Mouse (Mus musculus): Measurements from ENCODE around the gene Grip1. TPM values are rescaled to one million over a fixed set of nuclear protein-coding genes. Genes with fewer than 3 reads are reported as not detected.

Gene Grip1
- total and polyA plus RNA-seq, 2 experiments from 2014 or later = 0.38 to 0.67 TPM

DNA sequence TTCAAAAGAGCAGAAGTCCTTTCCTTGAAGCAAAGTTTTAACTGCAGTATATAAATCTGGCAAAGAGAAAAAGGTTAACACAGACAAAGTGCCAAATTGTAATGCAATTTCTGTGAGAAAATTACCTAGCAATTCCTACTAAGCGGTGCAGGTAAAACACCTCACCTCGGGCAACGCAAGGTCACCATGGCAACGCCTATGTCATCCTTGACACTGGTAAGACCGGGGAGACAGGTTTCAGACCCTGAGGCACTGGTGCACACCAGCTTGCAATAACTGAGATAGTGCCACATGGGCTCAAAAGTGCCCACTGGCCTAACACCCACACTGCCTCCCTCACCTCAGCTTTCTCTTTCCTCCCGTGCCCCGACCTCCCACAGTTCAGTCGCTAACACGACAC, 641.5 kb downstream of the Grip1 start:
- TF ChIP-seq EP300 (IDR thresholded peaks at IDR 0.05; ENCODE audit: low read depth) (no peak), CTCF (IDR thresholded peaks at IDR 0.05; ENCODE audit: low read depth) (no peak)
- no peak for ATAC-seq (ENCODE audit: insufficient read depth, low read depth)
- no peak overlapping the region for H3K9ac ChIP-seq (replicated peaks; ENCODE audit: low read depth, low read length)
- H3K9me3 ChIP-seq (replicated peaks; ENCODE audit: control insufficient read depth, low read length) = no peaks in the 10 kb centered on the region
- no peak for DNase-seq (ENCODE audit: low spot score)
- H3K36me3 ChIP-seq (replicated peaks; ENCODE audit: control insufficient read depth, insufficient read depth, low read length) = peaks cover 79% of the 10 kb centered on the region
- WGBS = 94% methylated on average over 9 of the region's 9 CpGs
- no peaks in the 10 kb centered on the region for H3K27me3 ChIP-seq (ENCODE audit: control insufficient read depth, insufficient read depth, low read length)
- H3K4me1 ChIP-seq (ENCODE audit: control insufficient read depth, insufficient read depth) = no peaks in the 10 kb centered on the region
- no peak overlapping the region for H3K4me3 ChIP-seq (ENCODE audit: low read depth, low read length)
- H3K27ac ChIP-seq (ENCODE audit: low read depth) = no peak overlapping the region
- no peak overlapping the region for H3K4me2 ChIP-seq (ENCODE audit: low read depth, low read length)

DNA sequence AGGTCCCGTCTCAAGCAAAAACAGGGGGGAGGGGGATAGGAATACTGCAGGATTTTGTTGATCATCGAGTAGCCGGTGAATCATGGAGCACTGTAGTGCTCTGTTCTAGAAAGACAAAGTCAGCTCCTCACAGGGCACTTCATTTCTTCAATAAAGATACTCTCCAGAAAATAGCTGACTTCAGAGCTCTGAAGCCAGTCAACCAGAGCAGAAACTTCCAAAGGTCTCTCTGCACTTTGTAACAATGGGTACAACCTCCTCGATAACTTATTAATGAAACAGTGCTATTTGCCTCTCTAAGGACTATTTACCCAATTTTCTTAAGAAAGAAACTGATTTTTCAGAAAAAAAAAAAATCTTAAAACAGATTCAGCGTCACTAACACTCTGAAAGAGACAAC, 642.1 kb downstream of the Grip1 start:
- H3K9ac ChIP-seq (replicated peaks; ENCODE audit: low read depth, low read length) = no peak overlapping the region
- DNase-seq (ENCODE audit: low spot score) (no peak), ATAC-seq (ENCODE audit: insufficient read depth, low read depth) (no peak)
- H3K9me3 ChIP-seq (replicated peaks; ENCODE audit: control insufficient read depth, low read length) = no peaks in the 10 kb centered on the region
- H3K4me2 ChIP-seq (ENCODE audit: low read depth, low read length) = no peak overlapping the region
- H3K27ac ChIP-seq (ENCODE audit: low read depth) = no peak overlapping the region
- TF ChIP-seq EP300 (IDR thresholded peaks at IDR 0.05; ENCODE audit: low read depth) = no peak
- no peak for TF ChIP-seq CTCF (IDR thresholded peaks at IDR 0.05; ENCODE audit: low read depth)
- 94% methylated on average over 5 of the region's 5 CpGs for WGBS
- peaks cover 80% of the 10 kb centered on the region for H3K36me3 ChIP-seq (replicated peaks; ENCODE audit: control insufficient read depth, insufficient read depth, low read length)
- no peaks in the 10 kb centered on the region for H3K4me1 ChIP-seq (ENCODE audit: control insufficient read depth, insufficient read depth)
- no peaks in the 10 kb centered on the region for H3K27me3 ChIP-seq (ENCODE audit: control insufficient read depth, insufficient read depth, low read length)
- H3K4me3 ChIP-seq (ENCODE audit: low read depth, low read length) = no peak overlapping the region

DNA sequence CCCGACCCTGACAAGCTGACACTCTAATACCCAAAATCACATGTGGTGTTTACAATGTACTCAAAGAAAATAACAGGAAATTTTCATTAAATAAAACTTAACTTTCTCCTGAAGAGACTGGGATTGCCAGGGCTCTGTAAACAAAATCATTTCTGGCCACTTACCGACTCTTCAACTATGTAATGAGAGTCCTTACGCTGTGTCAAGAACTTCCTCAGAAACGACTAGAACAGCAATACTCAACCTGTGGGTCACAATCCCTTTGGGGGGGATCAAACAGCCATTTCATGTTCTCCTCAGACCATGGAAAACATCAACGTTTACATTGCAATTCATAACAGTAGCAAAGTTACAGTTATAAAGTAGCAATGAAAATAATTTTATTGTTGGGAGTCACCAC, 643.9 kb downstream of the Grip1 start:
- TF ChIP-seq EP300 (IDR thresholded peaks at IDR 0.05; ENCODE audit: low read depth) (no peak), CTCF (IDR thresholded peaks at IDR 0.05; ENCODE audit: low read depth) (no peak)
- Histone ChIP-seq H3K4me1 (ENCODE audit: control insufficient read depth, insufficient read depth) (no peaks in the 10 kb centered on the region), H3K4me2 (ENCODE audit: low read depth, low read length) (no peak overlapping the region), H3K36me3 (replicated peaks; ENCODE audit: control insufficient read depth, insufficient read depth, low read length) (peaks cover 80% of the 10 kb centered on the region), H3K27me3 (ENCODE audit: control insufficient read depth, insufficient read depth, low read length) (no peaks in the 10 kb centered on the region), H3K27ac (ENCODE audit: low read depth) (no peak overlapping the region), H3K9ac (replicated peaks; ENCODE audit: low read depth, low read length) (no peak overlapping the region), H3K4me3 (ENCODE audit: low read depth, low read length) (no peak overlapping the region), H3K9me3 (replicated peaks; ENCODE audit: control insufficient read depth, low read length) (no peaks in the 10 kb centered on the region)
- WGBS = 89% methylated on average over 5 of the region's 5 CpGs
- no peak for DNase-seq (ENCODE audit: low spot score)
- ATAC-seq (ENCODE audit: insufficient read depth, low read depth) = no peak

DNA sequence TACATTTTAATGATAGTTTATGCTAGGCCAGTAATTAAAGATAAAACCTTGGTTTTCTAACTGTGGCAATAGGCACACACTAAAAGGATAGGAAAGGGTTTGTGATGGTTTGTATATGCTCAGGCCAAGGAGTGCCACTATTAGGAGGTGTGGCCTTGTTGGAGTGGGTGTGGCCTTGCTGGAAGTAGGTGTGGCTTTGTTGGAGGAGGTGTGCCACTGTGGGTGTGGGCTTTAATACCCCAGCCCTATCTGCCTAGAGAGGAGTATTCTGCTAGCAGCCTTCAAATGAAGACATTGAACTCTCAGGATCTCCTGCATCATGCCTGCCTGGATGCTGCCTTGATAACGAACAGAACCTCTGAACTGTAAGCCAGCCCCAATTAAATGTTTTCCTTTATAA, 647.2 kb downstream of the Grip1 start:
- Histone ChIP-seq H3K4me3 (ENCODE audit: low read depth, low read length) (no peak overlapping the region), H3K4me2 (ENCODE audit: low read depth, low read length) (no peak overlapping the region), H3K27ac (ENCODE audit: low read depth) (no peak overlapping the region), H3K27me3 (ENCODE audit: control insufficient read depth, insufficient read depth, low read length) (no peaks in the 10 kb centered on the region), H3K36me3 (replicated peaks; ENCODE audit: control insufficient read depth, insufficient read depth, low read length) (peaks cover 71% of the 10 kb centered on the region), H3K9me3 (replicated peaks; ENCODE audit: control insufficient read depth, low read length) (no peaks in the 10 kb centered on the region), H3K4me1 (ENCODE audit: control insufficient read depth, insufficient read depth) (0 out of 2 replicates have a peak, but pooled peaks cover 10% of the 10 kb centered on the region), H3K9ac (replicated peaks; ENCODE audit: low read depth, low read length) (no peak overlapping the region)
- DNase-seq (ENCODE audit: low spot score) (no peak), ATAC-seq (ENCODE audit: insufficient read depth, low read depth) (no peak)
- TF ChIP-seq EP300 (IDR thresholded peaks at IDR 0.05; ENCODE audit: low read depth) (no peak), CTCF (IDR thresholded peaks at IDR 0.05; ENCODE audit: low read depth) (no peak)
- 96% methylated on average over 1 of the region's 1 CpGs for WGBS

DNA sequence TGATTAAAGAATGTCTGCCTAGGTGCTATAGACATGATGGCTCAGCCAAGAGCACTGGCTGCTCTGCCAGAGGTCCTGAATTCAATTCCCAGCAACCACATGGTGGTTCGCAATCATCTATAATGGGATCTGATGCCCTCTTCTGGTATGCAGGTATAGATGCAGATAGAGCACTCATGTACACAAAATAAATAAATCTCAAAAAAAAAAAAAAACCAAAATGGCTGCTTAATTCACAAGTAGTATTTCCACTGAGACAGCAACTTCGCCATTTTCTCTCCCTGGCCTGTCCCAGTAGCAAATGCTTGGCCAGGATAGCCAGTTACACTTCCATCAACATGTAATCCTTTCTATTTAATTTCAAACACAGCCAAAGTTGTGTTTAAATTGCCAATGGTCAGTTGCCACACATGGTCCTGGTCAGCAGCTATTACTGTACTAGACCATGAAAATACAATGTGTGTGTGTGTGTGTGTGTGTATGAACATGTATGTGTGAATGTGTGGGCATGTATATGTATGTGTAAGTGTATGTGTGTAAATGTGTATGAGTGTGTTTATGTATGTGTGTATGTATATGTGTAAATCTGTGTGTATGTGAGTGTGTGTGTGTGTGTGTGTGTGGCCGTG, 658.2 kb downstream of the Grip1 start:
- TF ChIP-seq EP300 (IDR thresholded peaks at IDR 0.05; ENCODE audit: low read depth) (no peak), CTCF (IDR thresholded peaks at IDR 0.05; ENCODE audit: low read depth) (no peak)
- 0 out of 2 replicates have a peak, but pooled peaks cover 3% of the 10 kb centered on the region for H3K4me1 ChIP-seq (ENCODE audit: control insufficient read depth, insufficient read depth)
- peak overlapping the region; percentile 76 for H3K4me3 ChIP-seq (ENCODE audit: low read depth, low read length)
- no peaks in the 10 kb centered on the region for H3K27me3 ChIP-seq (ENCODE audit: control insufficient read depth, insufficient read depth, low read length)
- peak overlapping the region; percentile 69 for H3K4me2 ChIP-seq (ENCODE audit: low read depth, low read length)
- no peak for ATAC-seq (ENCODE audit: insufficient read depth, low read depth)
- 72% methylated on average over 3 of the region's 3 CpGs for WGBS
- H3K27ac ChIP-seq (ENCODE audit: low read depth) = peak overlapping the region; percentile 89
- H3K9me3 ChIP-seq (replicated peaks; ENCODE audit: control insufficient read depth, low read length) = no peaks in the 10 kb centered on the region
- no peak for DNase-seq (ENCODE audit: low spot score)
- H3K9ac ChIP-seq (replicated peaks; ENCODE audit: low read depth, low read length) = peak overlapping the region; percentile 73
- H3K36me3 ChIP-seq (replicated peaks; ENCODE audit: control insufficient read depth, insufficient read depth, low read length) = peaks cover 10% of the 10 kb centered on the region

Measured in heart, postnatal 0 days (tissue).